Mouse (Mus musculus): ENCODE data around the gene Pdf. TPM values are rescaled to one million over a fixed set of nuclear protein-coding genes. Genes with fewer than 3 reads are reported as not detected.
A peak's percentile ranks its signal among the peaks of the same experiment; 100 is the strongest.
"Not testable (repeated sequence)": the region's sequence is repeated elsewhere in the genome, so short reads cannot be mapped to it uniquely, and the experiment has no call there.

The Pdf gene
- polyA plus RNA-seq, 1 experiment = 31.7 TPM

DNA sequence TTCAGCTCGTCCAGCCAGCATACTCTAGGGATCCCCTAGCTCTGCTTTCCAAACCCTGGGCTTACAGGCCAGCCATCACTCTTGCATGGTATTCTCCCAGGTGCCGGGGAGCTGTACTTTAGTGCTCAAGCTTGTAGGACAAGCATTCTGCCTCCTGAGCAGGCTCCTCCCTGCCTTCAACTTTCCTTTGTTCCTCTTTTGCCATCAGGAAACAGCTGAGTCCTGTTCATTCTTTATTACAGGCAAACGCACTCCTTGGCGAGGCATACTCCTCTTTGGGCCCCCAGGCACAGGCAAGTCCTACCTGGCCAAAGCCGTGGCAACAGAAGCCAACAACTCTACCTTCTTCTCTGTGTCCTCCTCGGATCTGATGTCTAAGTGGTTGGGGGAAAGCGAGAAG, 7.8 kb downstream of the Pdf start:
- DNase-seq (ENCODE audit: extremely low spot score in 1 of 2, low spot score in 1 of 2) = no peak

DNA sequence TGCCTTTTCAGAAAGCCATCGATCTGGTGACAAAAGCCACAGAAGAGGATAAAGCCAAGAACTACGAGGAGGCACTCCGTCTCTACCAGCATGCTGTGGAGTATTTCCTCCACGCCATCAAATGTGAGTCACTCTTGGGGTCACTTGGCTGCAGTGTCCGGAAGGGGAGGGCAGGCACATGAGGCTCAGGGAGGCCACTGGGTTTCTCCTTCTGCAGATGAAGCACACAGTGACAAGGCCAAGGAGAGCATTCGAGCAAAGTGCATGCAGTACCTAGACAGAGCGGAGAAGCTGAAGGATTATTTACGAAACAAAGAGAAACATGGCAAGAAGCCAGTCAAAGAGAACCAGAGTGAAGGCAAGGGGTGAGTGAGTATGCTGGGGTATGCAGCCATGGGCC, 11.8 kb downstream of the Pdf start:
- no peak for DNase-seq (ENCODE audit: extremely low spot score in 1 of 2, low spot score in 1 of 2)

DNA sequence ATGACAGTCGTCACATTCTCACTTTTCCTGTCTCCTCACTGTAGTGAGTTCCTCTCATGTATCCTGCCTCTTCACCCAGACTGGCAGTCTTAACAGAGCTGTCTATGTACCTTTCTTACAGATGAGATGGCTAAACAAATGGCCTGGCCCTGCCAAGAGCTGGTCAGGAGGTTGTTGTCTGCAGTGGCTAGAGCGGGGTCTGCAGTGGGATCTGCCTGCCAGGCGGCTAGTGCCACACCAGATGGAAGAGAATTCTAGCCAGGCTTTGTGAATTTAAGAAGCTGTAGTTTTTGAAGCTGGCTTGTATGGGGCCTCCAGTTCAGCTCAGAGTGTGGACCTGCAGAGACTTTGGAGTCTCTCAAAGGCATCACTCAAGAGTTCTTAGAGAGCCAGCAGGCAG, 12.8 kb downstream of the Pdf start:
- DNase-seq (ENCODE audit: extremely low spot score in 1 of 2, low spot score in 1 of 2) = no peak

DNA sequence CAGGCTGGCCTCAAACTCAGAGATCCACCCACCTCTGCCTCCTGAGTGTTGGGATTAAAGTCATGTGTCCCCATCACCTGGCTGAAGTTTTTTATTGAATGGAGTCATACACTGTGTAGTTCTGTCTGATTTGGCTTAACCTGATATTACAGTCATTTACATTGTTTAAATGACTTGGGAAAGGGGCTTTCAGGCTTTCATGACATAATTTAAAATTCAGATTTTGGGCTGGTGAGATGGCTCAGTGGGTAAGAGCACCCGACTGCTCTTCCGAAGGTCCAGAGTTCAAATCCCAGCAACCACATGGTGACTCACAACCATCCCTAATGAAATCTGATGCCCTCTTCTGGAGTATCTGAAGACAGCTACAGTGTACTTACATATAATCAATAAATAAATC, 14.8 kb downstream of the Pdf start:
- not testable (repeated sequence) for DNase-seq (ENCODE audit: extremely low spot score in 1 of 2, low spot score in 1 of 2)

DNA sequence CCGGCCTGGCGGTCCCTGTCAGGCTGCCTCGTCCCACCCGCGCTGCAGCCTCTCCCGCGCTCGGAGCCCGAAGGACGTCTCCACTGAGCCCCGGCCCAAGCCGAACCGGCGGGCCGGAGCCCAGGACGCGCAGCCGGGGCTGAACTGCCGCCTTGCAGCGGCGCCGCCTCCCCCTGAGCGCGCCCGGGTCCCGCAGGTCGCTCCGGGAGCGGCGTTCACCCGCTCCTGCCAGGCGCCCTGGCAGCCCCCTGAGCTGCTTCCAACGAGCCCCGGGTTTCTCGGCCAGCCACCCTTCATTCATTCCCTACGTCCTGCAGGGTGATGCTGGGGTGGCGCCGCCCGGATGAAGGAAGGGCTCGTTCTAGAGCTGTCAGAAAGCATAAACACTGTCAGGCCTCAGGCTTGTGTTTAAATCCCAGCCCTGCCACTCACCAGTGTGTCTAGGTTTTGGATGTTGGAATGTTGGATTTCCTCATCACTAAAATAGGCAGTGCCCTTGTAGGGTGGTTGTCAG, 16.8 kb downstream of the Pdf start:
- DNase-seq (ENCODE audit: extremely low spot score in 1 of 2, low spot score in 1 of 2) = peak in 1 of 2 experiments; percentile 17

DNA sequence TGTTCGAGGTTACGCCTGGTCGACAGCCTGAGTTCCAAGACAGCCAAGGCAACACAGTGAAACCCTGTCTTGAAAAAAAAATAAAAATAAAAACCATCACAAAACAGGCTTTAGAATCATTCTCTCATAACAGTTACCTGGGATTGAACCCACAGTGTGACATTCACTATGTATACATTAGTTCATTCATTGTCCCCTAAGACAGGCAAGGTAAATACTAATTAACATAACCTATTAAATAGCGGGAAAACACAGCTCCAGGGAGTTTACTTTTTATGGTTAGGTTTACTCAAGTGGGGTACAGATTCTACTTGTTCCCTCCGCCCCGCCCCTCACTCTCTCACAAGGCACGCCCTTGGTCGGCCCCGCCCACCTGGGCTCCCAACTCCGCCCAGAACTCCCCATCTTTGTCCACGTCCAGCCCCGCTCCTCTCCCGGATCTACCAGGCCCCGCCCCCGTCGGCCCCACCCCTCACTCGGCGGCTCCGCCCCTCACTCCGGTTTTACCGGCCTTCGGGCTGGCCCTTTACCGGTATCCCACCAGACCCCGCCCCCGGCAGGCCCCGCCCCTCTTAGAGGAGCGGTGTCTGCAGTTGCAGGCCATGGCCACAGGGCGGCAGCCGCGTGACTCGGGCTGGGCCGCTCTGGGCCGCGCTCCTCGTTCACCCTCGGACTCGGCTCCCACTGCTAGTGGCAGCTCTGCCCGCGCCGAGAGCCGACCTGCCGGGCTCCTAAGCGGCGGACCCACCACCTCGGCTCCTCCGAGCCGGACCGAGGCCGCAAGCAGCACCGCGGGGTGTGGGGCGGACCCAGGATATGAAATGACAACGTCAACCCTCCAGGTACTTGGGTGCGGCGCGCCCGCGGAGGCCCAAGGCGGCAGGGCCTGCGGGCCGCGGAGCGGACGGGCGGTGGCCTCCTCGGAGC, 17.5 kb downstream of the Pdf start, which contains the start of gene Vps4a:
Vps4a (plus strand) TSS at position 573 of the 927 bp plus-strand sequence.
- DNase-seq (ENCODE audit: extremely low spot score in 1 of 2, low spot score in 1 of 2) = peak; percentile 82 to 97

DNA sequence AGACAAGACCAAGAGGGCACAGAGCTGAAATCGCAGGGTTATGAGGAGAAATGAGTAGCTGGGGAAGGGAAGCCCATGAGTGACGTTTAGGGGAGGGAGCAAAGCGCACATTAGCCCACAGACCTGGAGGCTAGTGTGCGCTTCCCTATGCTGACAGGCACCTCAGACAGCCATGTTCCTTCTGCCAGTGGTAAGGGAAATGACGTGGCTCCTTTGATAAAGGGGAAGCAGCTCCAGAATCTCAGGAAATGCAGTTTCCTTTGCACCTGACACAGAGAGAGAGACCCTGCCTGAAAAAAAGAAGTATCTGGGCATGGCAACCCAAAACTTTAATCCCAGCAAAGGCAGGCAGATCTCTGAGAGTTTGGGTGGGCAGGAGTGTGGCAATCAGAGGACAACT, 18.4 kb downstream of the Pdf start:
- no peak for DNase-seq (ENCODE audit: extremely low spot score in 1 of 2, low spot score in 1 of 2)

DNA sequence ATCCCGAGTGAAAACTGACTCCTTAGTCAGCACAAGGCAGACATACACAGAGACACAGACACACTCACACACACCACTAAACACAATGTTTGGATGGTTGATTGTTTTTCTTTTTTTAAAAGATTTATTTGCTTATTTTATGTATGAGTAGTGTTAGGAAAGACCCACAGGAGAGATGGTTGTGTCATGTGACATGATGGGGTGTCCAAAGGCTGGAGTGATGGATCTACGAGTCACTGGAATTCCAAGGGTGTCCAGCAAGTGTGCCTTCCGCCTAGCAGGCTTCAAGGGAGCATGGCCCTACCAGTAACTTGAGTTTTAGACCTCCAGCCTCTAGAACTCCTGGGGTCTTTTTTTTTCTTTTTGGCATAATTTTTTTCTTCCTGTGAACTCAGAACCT, 19.1 kb downstream of the Pdf start:
- DNase-seq (ENCODE audit: extremely low spot score in 1 of 2, low spot score in 1 of 2) = no peak

DNA sequence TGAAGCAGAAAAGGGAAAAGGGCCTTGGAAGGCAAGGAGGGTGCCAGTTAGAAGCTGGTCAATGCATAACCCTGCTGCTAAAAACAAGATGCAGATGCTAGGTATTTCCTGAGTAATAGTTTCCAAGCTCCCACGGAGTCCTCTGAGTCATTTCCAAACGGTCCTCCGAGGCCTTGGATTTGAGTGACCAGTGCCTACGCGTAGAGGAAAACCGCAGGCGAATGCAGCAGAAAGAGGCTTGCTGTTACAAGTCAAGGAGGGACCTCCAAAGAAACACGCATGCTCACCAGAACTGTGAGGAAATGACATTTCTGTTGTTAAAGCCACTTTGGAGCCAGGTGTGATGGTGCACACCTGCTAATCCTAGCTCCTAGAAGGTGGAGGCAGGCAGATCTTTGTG, 24.9 kb downstream of the Pdf start:
- no peak for DNase-seq (ENCODE audit: extremely low spot score in 1 of 2, low spot score in 1 of 2)

DNA sequence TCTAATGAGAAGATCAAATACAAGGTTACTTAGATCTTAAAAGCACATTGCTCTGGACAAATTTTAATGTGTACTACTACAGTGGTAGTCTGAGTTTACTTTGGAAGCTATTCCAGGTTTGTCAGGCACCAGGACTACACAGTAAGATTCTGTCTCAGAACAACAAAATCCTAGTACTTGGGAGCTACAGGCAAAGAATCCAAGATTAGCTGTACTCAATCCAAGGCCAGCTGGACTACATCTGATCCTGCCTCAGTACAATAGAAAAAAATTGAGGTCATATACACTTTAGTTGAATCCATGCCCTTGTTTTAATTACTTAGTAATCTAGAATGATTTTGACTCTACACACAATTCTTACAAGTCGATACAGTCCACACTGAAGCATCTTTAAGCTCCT, 33.5 kb downstream of the Pdf start:
- no peak for DNase-seq (ENCODE audit: extremely low spot score in 1 of 2, low spot score in 1 of 2)

DNA sequence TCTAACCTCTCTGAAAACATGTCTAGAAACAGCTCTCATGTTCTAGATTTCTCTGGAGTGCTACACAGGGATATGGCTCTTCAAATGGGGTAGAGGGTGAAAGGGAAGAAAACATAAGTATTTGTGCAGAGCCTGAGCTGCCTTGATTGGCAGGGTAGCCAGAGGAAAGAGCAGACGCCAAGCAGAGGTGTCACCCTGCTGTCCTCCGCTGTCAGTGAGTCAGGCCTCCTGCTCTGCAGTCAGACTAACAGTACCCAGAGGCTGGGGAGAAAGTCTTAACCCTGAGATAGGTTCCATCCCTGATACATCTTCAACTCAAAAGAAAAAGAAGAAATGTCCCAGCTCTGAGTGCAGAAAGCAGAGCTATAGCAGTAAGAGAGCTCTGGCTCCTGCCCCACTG, 35.7 kb downstream of the Pdf start:
- DNase-seq (ENCODE audit: extremely low spot score in 1 of 2, low spot score in 1 of 2) = no peak

DNA sequence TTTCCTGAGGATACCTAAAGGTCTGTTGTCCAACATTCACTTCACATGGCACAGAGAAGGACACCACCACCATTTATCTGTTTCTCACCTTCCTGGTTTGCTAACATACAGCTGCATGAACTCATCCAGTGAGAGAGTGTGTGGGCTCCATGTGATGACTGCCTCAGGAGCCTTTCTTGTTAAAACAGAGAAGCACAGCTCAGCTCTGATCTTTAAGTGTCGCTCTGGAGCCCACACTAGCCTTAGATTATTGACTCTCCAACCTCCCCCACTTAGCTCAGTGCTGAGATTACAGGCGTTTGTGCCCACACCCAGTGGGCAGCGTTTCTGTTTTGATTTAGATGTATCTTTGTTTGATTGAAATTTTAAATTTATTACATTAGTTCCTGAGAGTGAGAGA, 40.6 kb downstream of the Pdf start:
- peak; percentile 38 to 60 for DNase-seq (ENCODE audit: extremely low spot score in 1 of 2, low spot score in 1 of 2)

DNA sequence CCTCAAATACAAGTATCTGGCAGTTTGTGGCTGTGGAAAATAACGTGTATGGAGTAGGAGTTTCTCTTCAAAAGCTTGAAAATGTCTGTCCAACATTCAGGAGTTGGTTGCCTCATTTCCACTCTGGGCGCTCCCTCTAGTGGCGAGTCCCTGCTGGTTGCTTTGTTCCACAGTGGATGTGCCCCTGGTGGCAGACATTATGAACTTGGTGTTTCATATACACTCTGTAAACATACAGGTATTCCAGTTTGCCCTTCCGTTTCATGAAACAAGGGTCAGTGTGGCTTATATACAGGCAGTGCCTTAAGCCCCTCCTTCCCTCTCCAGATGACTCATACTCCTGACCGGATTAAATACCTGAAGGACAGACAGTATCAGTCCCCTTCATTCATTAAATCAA, 45.9 kb downstream of the Pdf start:
- DNase-seq (ENCODE audit: extremely low spot score in 1 of 2, low spot score in 1 of 2) = peak; percentile 78 to 95

DNA sequence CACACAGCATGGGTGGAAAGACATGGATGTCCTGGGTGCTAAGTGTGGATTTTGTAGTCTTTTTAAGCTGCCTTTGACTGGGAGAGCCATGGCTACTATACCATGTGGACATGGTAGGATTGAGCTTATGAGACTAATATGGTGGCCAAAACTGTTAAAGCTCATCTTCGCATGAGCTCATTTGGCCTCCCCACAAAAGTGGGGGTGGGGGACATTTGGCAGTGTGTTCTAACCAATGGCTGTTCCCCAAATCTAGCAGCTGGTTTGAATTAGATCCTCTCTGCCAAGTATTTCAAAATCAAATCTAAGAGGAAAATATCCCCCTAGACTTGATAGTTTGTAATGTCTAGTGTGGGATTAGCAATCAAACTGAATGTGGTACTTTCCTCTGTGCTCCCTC, 49.3 kb downstream of the Pdf start:
- DNase-seq (ENCODE audit: extremely low spot score in 1 of 2, low spot score in 1 of 2) = no peak

DNA sequence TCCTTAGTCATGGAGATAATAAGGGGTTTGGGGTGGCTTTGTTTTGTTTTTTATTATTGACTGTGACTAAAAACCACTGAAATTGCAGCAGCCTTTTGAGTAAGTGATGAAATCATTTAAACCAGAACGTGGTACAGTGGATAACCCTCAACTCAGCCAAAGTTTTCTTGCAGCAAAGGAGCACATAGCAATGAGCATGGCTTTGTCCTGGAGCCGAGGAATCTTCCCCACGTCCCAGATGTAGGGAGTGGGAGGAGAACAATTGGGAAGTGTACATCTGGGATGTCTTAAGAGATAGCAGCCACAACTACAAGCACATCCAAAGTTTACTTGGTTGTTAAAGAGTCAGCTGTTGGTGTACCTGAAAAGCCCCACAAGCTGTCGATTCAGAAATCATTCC, 51.0 kb downstream of the Pdf start:
- DNase-seq (ENCODE audit: extremely low spot score in 1 of 2, low spot score in 1 of 2) = no peak

DNA sequence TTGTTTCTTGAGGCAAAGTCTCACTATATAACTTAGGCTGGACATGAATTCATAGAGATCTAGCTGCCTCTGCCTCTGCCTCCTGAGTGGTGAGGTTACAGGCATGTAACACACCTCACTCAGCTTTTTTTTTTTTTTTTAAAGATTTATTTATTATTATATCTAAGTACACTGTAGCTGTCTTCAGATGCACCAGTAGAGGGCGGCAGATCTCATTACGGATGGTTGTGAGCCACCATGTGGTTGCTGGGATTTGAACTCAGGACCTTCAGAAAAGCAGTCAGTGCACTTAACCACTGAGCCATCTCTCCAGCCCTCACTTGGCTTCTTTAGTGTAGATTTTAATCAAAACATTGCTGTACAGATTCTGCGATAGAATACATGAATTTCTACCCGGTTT, 52.1 kb downstream of the Pdf start:
- not testable (repeated sequence) for DNase-seq (ENCODE audit: extremely low spot score in 1 of 2, low spot score in 1 of 2)

Other genes with a start within 250 kb of the Pdf start
- gene Has3, start 178.4 kb downstream of the Pdf start, polyA plus RNA-seq (2012; rRNA removed) = 0.78 and 0.90 TPM in 2 replicates
- gene Utp4, start 155.0 kb downstream of the Pdf start, polyA plus RNA-seq (2012; rRNA removed) = 27.4 and 28.9 TPM in 2 replicates
- 6.0 and 6.8 TPM in 2 replicates for gene Sntb2, start 112.9 kb downstream of the Pdf start, polyA plus RNA-seq (2012; rRNA removed)
- 92.5 and 98.7 TPM in 2 replicates for gene Vps4a, start 17.4 kb downstream of the Pdf start, polyA plus RNA-seq (2012; rRNA removed)
- 34.5 and 35.6 TPM in 2 replicates for gene Cog8, start 8.1 kb upstream of the Pdf start, polyA plus RNA-seq (2012; rRNA removed)
- gene Nip7, start 8.3 kb upstream of the Pdf start, polyA plus RNA-seq (2012; rRNA removed) = 30.2 and 37.5 TPM in 2 replicates
- not detected in 2 replicates for gene Tmed6, start 17.0 kb upstream of the Pdf start, polyA plus RNA-seq (2012; rRNA removed)
- 33.2 and 34.8 TPM in 2 replicates for gene Terf2, start 47.9 kb upstream of the Pdf start, polyA plus RNA-seq (2012; rRNA removed)
- 108 TPM in 2 replicates for gene Cyb5b, start 102.0 kb upstream of the Pdf start, polyA plus RNA-seq (2012; rRNA removed)
- 39.3 and 39.8 TPM in 2 replicates for gene Nfat5, start 244.9 kb upstream of the Pdf start, polyA plus RNA-seq (2012; rRNA removed)